Mouse (Mus musculus): ENCODE data around the gene Gm1113. TPM values are rescaled to one million over a fixed set of nuclear protein-coding genes. Genes with fewer than 3 reads are reported as not detected.
A peak's percentile ranks its signal among the peaks of the same experiment; 100 is the strongest.

The Gm1113 gene
- polyA plus RNA-seq, 1 experiment from 2014 or later = not detected

- H3K4me3 ChIP-seq = no peak overlapping the region
- H3K4me1 ChIP-seq = peaks cover 12% of the 10 kb centered on the region
- H3K27ac ChIP-seq = no peak overlapping the region
- WGBS = 78% methylated on average over 14 of the region's 14 CpGs
- no peak overlapping the region for H3K9ac ChIP-seq
- peaks cover 4% of the 10 kb centered on the region; the same call in 1 of the 2 replicates for H3K36me3 ChIP-seq
- no peaks in the 10 kb centered on the region for H3K9me3 ChIP-seq
- H3K27me3 ChIP-seq (replicated peaks) = no peaks in the 10 kb centered on the region
- H3K4me2 ChIP-seq (replicated peaks) = no peak overlapping the region
- ATAC-seq (ENCODE audit: low FRiP score, low read depth) = no peak
Observed at GRCm38 (mm10) chr9:35543099-35543860, 25.2 kb upstream of the Gm1113 start.

- ATAC-seq (ENCODE audit: low FRiP score, low read depth) = no peak
- H3K9me3 ChIP-seq = no peaks in the 10 kb centered on the region
- H3K4me2 ChIP-seq (replicated peaks) = no peak overlapping the region
- H3K27ac ChIP-seq = no peak overlapping the region
- peaks cover 4% of the 10 kb centered on the region; the same call in 1 of the 2 replicates for H3K36me3 ChIP-seq
- H3K4me3 ChIP-seq = no peak overlapping the region
- no peaks in the 10 kb centered on the region for H3K27me3 ChIP-seq (replicated peaks)
- WGBS = 72% methylated on average over 6 of the region's 6 CpGs
- H3K9ac ChIP-seq = no peak overlapping the region
- H3K4me1 ChIP-seq = peaks cover 18% of the 10 kb centered on the region
Observed at GRCm38 (mm10) chr9:35541941-35542340, 23.9 kb upstream of the Gm1113 start.

- H3K4me1 ChIP-seq = peaks cover 18% of the 10 kb centered on the region
- no peak overlapping the region for H3K4me3 ChIP-seq
- peaks cover 4% of the 10 kb centered on the region; the same call in 1 of the 2 replicates for H3K36me3 ChIP-seq
- ATAC-seq (ENCODE audit: low FRiP score, low read depth) = peak; percentile 70
- no peak overlapping the region for H3K4me2 ChIP-seq (replicated peaks)
- 11% methylated on average over 6 of the region's 6 CpGs for WGBS
- no peak overlapping the region for H3K27ac ChIP-seq
- H3K9ac ChIP-seq = no peak overlapping the region
- no peaks in the 10 kb centered on the region for H3K27me3 ChIP-seq (replicated peaks)
- H3K9me3 ChIP-seq = no peaks in the 10 kb centered on the region
Observed at GRCm38 (mm10) chr9:35541488-35541887, 23.4 kb upstream of the Gm1113 start.

GRCm38 (mm10) chr9:35541024-35541423 lies 23.0 kb upstream of the Gm1113 start:
- no peak for ATAC-seq (ENCODE audit: low FRiP score, low read depth)

GRCm38 (mm10) chr9:35539001-35539750 lies 21.1 kb upstream of the Gm1113 start:
- 77% methylated on average over 13 of the region's 13 CpGs for WGBS
- H3K4me3 ChIP-seq = no peak overlapping the region

More at GRCm38 (mm10) chr9:35541024-35541423, 23.0 kb upstream of the Gm1113 start:
- no peak overlapping the region for H3K27ac ChIP-seq
- H3K9ac ChIP-seq = no peak overlapping the region
- H3K4me3 ChIP-seq = no peak overlapping the region
- 92% methylated on average over 5 of the region's 5 CpGs for WGBS
- H3K9me3 ChIP-seq = no peaks in the 10 kb centered on the region
- H3K27me3 ChIP-seq (replicated peaks) = no peaks in the 10 kb centered on the region
- H3K36me3 ChIP-seq = peaks cover 4% of the 10 kb centered on the region; the same call in 1 of the 2 replicates
- H3K4me2 ChIP-seq (replicated peaks) = no peak overlapping the region
- peaks cover 18% of the 10 kb centered on the region for H3K4me1 ChIP-seq

GRCm38 (mm10) chr9:35535876-35536275 lies 17.8 kb upstream of the Gm1113 start:
- ATAC-seq (ENCODE audit: low FRiP score, low read depth) = no peak
- no peak overlapping the region for H3K4me3 ChIP-seq
- H3K4me1 ChIP-seq = peaks cover 9% of the 10 kb centered on the region; the same call in 1 of the 2 replicates
- no peak overlapping the region for H3K27ac ChIP-seq
- no peak overlapping the region for H3K9ac ChIP-seq
- H3K27me3 ChIP-seq (replicated peaks) = no peaks in the 10 kb centered on the region
- H3K9me3 ChIP-seq = no peaks in the 10 kb centered on the region
- WGBS = 85% methylated on average over 4 of the region's 4 CpGs
- no peaks in the 10 kb centered on the region for H3K36me3 ChIP-seq
- H3K4me2 ChIP-seq (replicated peaks) = no peak overlapping the region

More at GRCm38 (mm10) chr9:35539001-35539750, 21.1 kb upstream of the Gm1113 start:
- no peak overlapping the region for H3K9ac ChIP-seq
- peaks cover 4% of the 10 kb centered on the region; the same call in 1 of the 2 replicates for H3K36me3 ChIP-seq
- H3K4me1 ChIP-seq = peaks cover 9% of the 10 kb centered on the region; the same call in 1 of the 2 replicates
- H3K27ac ChIP-seq = no peak overlapping the region
- no peaks in the 10 kb centered on the region for H3K9me3 ChIP-seq
- no peaks in the 10 kb centered on the region for H3K27me3 ChIP-seq (replicated peaks)
- no peak for ATAC-seq (ENCODE audit: low FRiP score, low read depth)
- H3K4me2 ChIP-seq (replicated peaks) = no peak overlapping the region

- Histone ChIP-seq H3K9ac (no peak overlapping the region), H3K4me1 (peaks cover 9% of the 10 kb centered on the region; the same call in 1 of the 2 replicates), H3K4me2 (replicated peaks) (no peak overlapping the region), H3K4me3 (no peak overlapping the region), H3K36me3 (no peaks in the 10 kb centered on the region), H3K27ac (no peak overlapping the region), H3K27me3 (replicated peaks) (no peaks in the 10 kb centered on the region), H3K9me3 (no peaks in the 10 kb centered on the region)
- peak; percentile 80 for ATAC-seq (ENCODE audit: low FRiP score, low read depth)
- 9% methylated on average over 2 of the region's 2 CpGs for WGBS
Observed at GRCm38 (mm10) chr9:35535110-35535509, 17.0 kb upstream of the Gm1113 start.

- Histone ChIP-seq H3K4me3 (no peak overlapping the region), H3K9ac (no peak overlapping the region), H3K9me3 (no peaks in the 10 kb centered on the region), H3K27ac (no peak overlapping the region), H3K27me3 (replicated peaks) (no peaks in the 10 kb centered on the region), H3K36me3 (no peaks in the 10 kb centered on the region), H3K4me1 (peaks cover 11% of the 10 kb centered on the region; the same call in 1 of the 2 replicates), H3K4me2 (replicated peaks) (no peak overlapping the region)
- 64% methylated on average over 9 of the region's 9 CpGs for WGBS
- ATAC-seq (ENCODE audit: low FRiP score, low read depth) = no peak
Observed at GRCm38 (mm10) chr9:35533266-35533665, 15.2 kb upstream of the Gm1113 start.

- Histone ChIP-seq H3K9ac (no peak overlapping the region), H3K27ac (no peak overlapping the region), H3K9me3 (no peaks in the 10 kb centered on the region), H3K4me3 (no peak overlapping the region), H3K4me1 (peaks cover 5% of the 10 kb centered on the region; the same call in 1 of the 2 replicates), H3K36me3 (no peaks in the 10 kb centered on the region), H3K4me2 (replicated peaks) (no peak overlapping the region), H3K27me3 (replicated peaks) (no peaks in the 10 kb centered on the region; the same call in 1 of the 2 replicates)
- 27% methylated on average over 1 of the region's 1 CpGs for WGBS
- ATAC-seq (ENCODE audit: low FRiP score, low read depth) = no peak
Observed at GRCm38 (mm10) chr9:35529796-35530195, 11.7 kb upstream of the Gm1113 start.

GRCm38 (mm10) chr9:35529141-35529540 lies 11.1 kb upstream of the Gm1113 start:
- no peak for ATAC-seq (ENCODE audit: low FRiP score, low read depth)
- Histone ChIP-seq H3K27me3 (replicated peaks) (no peaks in the 10 kb centered on the region; the same call in 1 of the 2 replicates), H3K4me3 (no peak overlapping the region), H3K4me1 (peaks cover 5% of the 10 kb centered on the region), H3K27ac (no peak overlapping the region), H3K4me2 (replicated peaks) (no peak overlapping the region), H3K36me3 (no peaks in the 10 kb centered on the region), H3K9me3 (no peaks in the 10 kb centered on the region), H3K9ac (no peak overlapping the region)
- WGBS = 64% methylated on average over 3 of the region's 3 CpGs

- Histone ChIP-seq H3K36me3 (no peaks in the 10 kb centered on the region), H3K27me3 (replicated peaks) (no peaks in the 10 kb centered on the region; the same call in 1 of the 2 replicates), H3K4me1 (peaks cover 10% of the 10 kb centered on the region), H3K27ac (no peak overlapping the region), H3K9ac (no peak overlapping the region), H3K9me3 (no peaks in the 10 kb centered on the region), H3K4me3 (no peak overlapping the region), H3K4me2 (replicated peaks) (no peak overlapping the region)
- 28% methylated on average over 7 of the region's 7 CpGs for WGBS
- ATAC-seq (ENCODE audit: low FRiP score, low read depth) = peak; percentile 82
Observed at GRCm38 (mm10) chr9:35523941-35524411, 5.9 kb upstream of the Gm1113 start.

- Histone ChIP-seq H3K27ac (no peak overlapping the region), H3K27me3 (replicated peaks) (no peaks in the 10 kb centered on the region; the same call in 1 of the 2 replicates), H3K4me3 (no peak overlapping the region), H3K4me1 (peaks cover 10% of the 10 kb centered on the region), H3K4me2 (replicated peaks) (no peak overlapping the region), H3K9me3 (no peaks in the 10 kb centered on the region), H3K36me3 (no peaks in the 10 kb centered on the region), H3K9ac (no peak overlapping the region)
- 24% methylated on average over 5 of the region's 5 CpGs for WGBS
- peak; percentile 41 for ATAC-seq (ENCODE audit: low FRiP score, low read depth)
Observed at GRCm38 (mm10) chr9:35523541-35523940, 5.5 kb upstream of the Gm1113 start.
